Mouse (Mus musculus) heart, embryonic 14.5 days (tissue): ENCODE data around the gene 2810006K23Rik. TPM values are rescaled to one million over a fixed set of nuclear protein-coding genes. Genes with fewer than 3 reads are reported as not detected.

Experiments used
- ATAC-seq: fragments of 200-750 bp; cut with Nextera tagmentation; 2 replicates; pipeline ENCODE4 v1.8.0; 2017; ENCODE audit warnings: low read depth, moderate TSS enrichment; ENCODE audit not compliant: insufficient number of reproducible peaks, insufficient read depth, low FRiP score
- H3K27ac ChIP-seq, 2 experiments: fragments of 200-500 bp in 1 of 2; fragments of 300-500 bp in 1 of 2; sonication (generic) in 1 of 2; replicated peaks in 1 of 2; 2 replicates each; pipeline ENCODE4 v1.5.1; 2012 to 2014; ENCODE audit warnings: low read depth in 2 of 2, low read length in 2 of 2, control low read depth in 1 of 2, mild to moderate bottlenecking in 1 of 2, mixed read lengths in 1 of 2; ENCODE audit not compliant: control insufficient read depth in 1 of 2, insufficient read depth in 1 of 2
- H3K27me3 ChIP-seq: fragments of 300-500 bp; sonication (generic); 2 replicates; pipeline ENCODE4 v1.6.1; 2014; ENCODE audit warnings: mild to moderate bottlenecking, low read length, control low read depth; ENCODE audit not compliant: control insufficient read depth, insufficient read depth
- H3K36me3 ChIP-seq: fragments of 300-500 bp; sonication (generic); 2 replicates; pipeline ENCODE4 v1.6.1; 2014; ENCODE audit warnings: mild to moderate bottlenecking, control low read depth, low read length, mixed read lengths; ENCODE audit not compliant: control insufficient read depth, insufficient read depth
- H3K4me1 ChIP-seq, 2 experiments: fragments of 200-500 bp in 1 of 2; fragments of 300-500 bp in 1 of 2; sonication (generic) in 1 of 2; 2 replicates each; pipeline ENCODE4 v1.6.1; 2012 to 2014; ENCODE audit warnings: low read length in 2 of 2, control low read depth in 1 of 2, mixed read lengths in 1 of 2; ENCODE audit not compliant: control insufficient read depth in 2 of 2, insufficient read depth in 2 of 2
- H3K4me2 ChIP-seq: fragments of 300-500 bp; sonication (generic); 2 replicates; pipeline ENCODE4 v1.6.1; 2014; ENCODE audit warnings: mild to moderate bottlenecking, low read length
- H3K4me3 ChIP-seq, 2 experiments: fragments of 200-500 bp in 1 of 2; fragments of 300-500 bp in 1 of 2; sonication (generic) in 1 of 2; 2 replicates each; pipeline ENCODE4 v1.5.1; 2012 to 2014; ENCODE audit warnings: low read length in 2 of 2, mild to moderate bottlenecking in 2 of 2, control low read depth in 1 of 2, low read depth in 1 of 2, moderate library complexity in 1 of 2; ENCODE audit not compliant: control insufficient read depth in 1 of 2, insufficient read depth in 1 of 2
- H3K9ac ChIP-seq: fragments of 300-500 bp; sonication (generic); 2 replicates; pipeline ENCODE4 v1.6.1; 2014; ENCODE audit warnings: mild to moderate bottlenecking, low read length
- H3K9me3 ChIP-seq: fragments of 300-500 bp; sonication (generic); 2 replicates; pipeline ENCODE4 v1.6.1; 2016; ENCODE audit warnings: low read length, control low read depth; ENCODE audit not compliant: control insufficient read depth
- WGBS: fragments of 180-500 bp; shearing (Covaris S2); extraction: QIAGEN DNeasy Blood & Tissue Kit; methylation state at CpG from one replicate; pipeline ENCODE4 v1.1.7; 2014; 5-methylcytosine and 5-hydroxymethylcytosine counted together
- polyA plus RNA-seq: library from polyadenylated mRNA; unstranded; fragments of >200 nt; fragmentation: Nextera tagmentation; extraction: Ambion mirVana; gene quantifications from 2 replicates; pipeline ENCODE4 v1.2.1, GENCODE M21; 2014

The 2810006K23Rik gene
- polyA plus RNA-seq = 14.3 and 15.5 TPM in 2 replicates

GRCm38 (mm10) chr5:124327510-124328364, at the start of gene 2810006K23Rik, which contains the start of gene Mphosph9:
Gene 2810006K23Rik (plus strand): TSS chr5:124328089.
Gene Mphosph9 (minus strand): TSS chr5:124327972.
- Histone ChIP-seq H3K9me3 (no peaks in the 10 kb centered on the region), H3K4me2 (peak within 1 kb of the TSS; percentile 91), H3K9ac (peak within 1 kb of the TSS; percentile 87), H3K4me1 (peaks cover 7 to 14% of the 10 kb centered on the region in 2 experiments), H3K27me3 (no peaks in the 10 kb centered on the region), H3K27ac (peak within 1 kb of the TSS; percentile 92 to 95), H3K4me3 (peak within 1 kb of the TSS; percentile 76 to 88), H3K36me3 (peaks cover 17% of the 10 kb centered on the region)
- peak; percentile 99 for ATAC-seq
- WGBS = under 1% methylated on average over 72 of the region's 72 CpGs

- no peak overlapping the region for H3K9ac ChIP-seq
- ATAC-seq = no peak
- WGBS = 79% methylated on average over 2 of the region's 2 CpGs
- H3K27ac ChIP-seq = no peak overlapping the region
- no peak overlapping the region for H3K4me2 ChIP-seq
- peaks cover 70% of the 10 kb centered on the region for H3K36me3 ChIP-seq
- H3K9me3 ChIP-seq = 0 out of 2 replicates have a peak, but pooled peaks cover 3% of the 10 kb centered on the region
- no peaks in the 10 kb centered on the region for H3K27me3 ChIP-seq
- no peak overlapping the region for H3K4me3 ChIP-seq
- no peaks in the 10 kb centered on the region for H3K4me1 ChIP-seq
Measured at GRCm38 (mm10) chr5:124282854-124283253, 45.0 kb upstream of the 2810006K23Rik start.

- no peak overlapping the region for H3K4me3 ChIP-seq
- no peak overlapping the region for H3K27ac ChIP-seq
- no peak overlapping the region for H3K9ac ChIP-seq
- H3K9me3 ChIP-seq = 0 out of 2 replicates have a peak, but pooled peaks cover 2% of the 10 kb centered on the region
- H3K27me3 ChIP-seq = no peaks in the 10 kb centered on the region
- 58% methylated on average over 3 of the region's 3 CpGs for WGBS
- no peaks in the 10 kb centered on the region for H3K4me1 ChIP-seq
- peaks cover 72% of the 10 kb centered on the region for H3K36me3 ChIP-seq
- H3K4me2 ChIP-seq = no peak overlapping the region
- no peak for ATAC-seq
Measured at GRCm38 (mm10) chr5:124284330-124284729, 43.6 kb upstream of the 2810006K23Rik start.

DNA sequence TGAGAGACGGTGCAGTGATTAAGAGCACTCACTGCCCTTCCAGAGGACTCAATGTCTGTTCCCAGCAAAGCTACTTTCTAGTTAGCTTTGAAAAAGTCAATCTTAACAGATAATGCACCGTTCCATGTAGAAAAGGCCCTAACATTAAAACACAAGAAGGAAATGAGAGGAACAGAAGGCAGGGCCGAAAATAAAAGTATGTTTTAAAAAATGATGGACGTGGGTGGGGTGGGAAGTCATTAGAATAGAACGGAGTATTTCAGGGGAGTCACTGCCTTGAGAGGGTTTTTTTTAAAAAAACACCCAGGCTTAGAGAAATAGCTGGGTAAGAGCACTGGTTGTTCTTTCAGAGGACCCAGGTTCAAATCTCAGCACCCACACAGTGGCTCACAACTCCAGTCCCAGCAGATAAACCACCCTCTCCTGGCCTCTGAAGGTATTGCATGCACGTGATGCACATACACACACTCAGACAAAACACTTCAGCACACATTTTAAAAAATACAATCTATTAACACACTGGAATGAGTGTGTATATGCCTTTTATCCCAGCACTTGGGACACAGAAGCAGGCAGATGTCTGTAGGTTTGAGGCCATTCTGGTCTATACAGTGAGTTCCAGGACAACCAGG, 40.2 kb upstream of the 2810006K23Rik start:
- Histone ChIP-seq H3K4me2 (no peak overlapping the region), H3K9me3 (no peaks in the 10 kb centered on the region), H3K27ac (no peak overlapping the region), H3K9ac (no peak overlapping the region), H3K36me3 (peaks cover 82% of the 10 kb centered on the region), H3K27me3 (no peaks in the 10 kb centered on the region), H3K4me1 (no peaks in the 10 kb centered on the region), H3K4me3 (no peak overlapping the region)
- ATAC-seq = no peak
- WGBS = 97% methylated on average over 6 of the region's 6 CpGs

- no peak for ATAC-seq
- WGBS = 76% methylated on average over 4 of the region's 4 CpGs
- Histone ChIP-seq H3K36me3 (peaks cover 88% of the 10 kb centered on the region), H3K27ac (no peak overlapping the region), H3K9ac (no peak overlapping the region), H3K4me3 (no peak overlapping the region), H3K27me3 (no peaks in the 10 kb centered on the region), H3K9me3 (no peaks in the 10 kb centered on the region), H3K4me1 (no peaks in the 10 kb centered on the region), H3K4me2 (no peak overlapping the region)
Measured at GRCm38 (mm10) chr5:124290216-124290615, 37.7 kb upstream of the 2810006K23Rik start.

DNA sequence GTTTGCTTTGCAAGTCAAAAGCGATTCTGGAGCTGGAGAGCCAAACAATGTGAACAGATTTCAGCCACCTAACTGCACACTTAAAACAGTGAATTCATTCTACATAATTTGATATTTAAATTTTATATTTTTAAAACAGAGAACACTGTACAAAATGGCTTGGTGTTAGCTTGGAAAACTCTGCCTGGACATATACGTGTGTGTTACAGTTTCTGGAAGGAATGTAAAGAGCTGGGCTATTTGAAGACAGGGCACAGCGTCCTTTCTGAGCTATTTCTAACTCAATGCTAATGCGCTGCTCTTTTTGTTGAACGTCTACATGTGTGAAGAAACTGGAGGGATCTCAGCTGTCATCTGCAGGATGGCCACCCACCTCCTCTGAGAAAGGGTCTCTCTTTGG, 33.9 kb upstream of the 2810006K23Rik start:
- Histone ChIP-seq H3K4me3 (no peak overlapping the region), H3K9ac (no peak overlapping the region), H3K36me3 (peaks cover 85% of the 10 kb centered on the region), H3K27ac (peak overlapping the region; percentile 55 to 64; a peak in 3 of 4 replicates), H3K9me3 (no peaks in the 10 kb centered on the region), H3K4me1 (no peaks in the 10 kb centered on the region), H3K4me2 (no peak overlapping the region), H3K27me3 (no peaks in the 10 kb centered on the region)
- no peak for ATAC-seq
- WGBS = 59% methylated on average over 5 of the region's 5 CpGs

- Histone ChIP-seq H3K4me2 (no peak overlapping the region), H3K36me3 (peaks cover 72% of the 10 kb centered on the region), H3K9ac (no peak overlapping the region), H3K4me1 (peaks cover 2 to 10% of the 10 kb centered on the region in 2 experiments; a peak in 2 of 4 replicates), H3K27me3 (no peaks in the 10 kb centered on the region), H3K27ac (no peak overlapping the region), H3K9me3 (no peaks in the 10 kb centered on the region), H3K4me3 (no peak overlapping the region)
- ATAC-seq = no peak
- 85% methylated on average over 4 of the region's 4 CpGs for WGBS
Measured at GRCm38 (mm10) chr5:124296475-124296874, 31.4 kb upstream of the 2810006K23Rik start.
